Comparison of ENCODE assay signal across 9 mouse cellular contexts in genomic region chr10:116330458-116330857, GRCm38 (mm10). TPM values are rescaled to one million over a fixed set of nuclear protein-coding genes. Genes with fewer than 3 reads are reported as not detected.
A peak's percentile ranks its signal among the peaks of the same experiment; 100 is the strongest.
DNase-seq lines count a peak whose midpoint lies in the region; ATAC-seq and TF ChIP-seq lines count a peak whose summit lies in the region.
"Had no signal": no experiment of that assay in that cellular context is flagged by ENCODE, and none has a peak within 500 bp of the region (broad histone marks: within the 10 kb centered on the region; RNA-seq: fewer than 3 reads in every experiment).

No protein-coding gene starts in this region.

- 0 out of 2 replicates have a peak overlapping the region, but pooled peaks have one; percentile 31 for H3K9ac ChIP-seq in hindbrain, embryonic 14.5 days

- H3K27me3 ChIP-seq in cerebellum, adult 2 months (ENCODE audit: control insufficient read depth, insufficient read depth, low read length): no peaks in the 10 kb centered on the region
- H3K27me3 ChIP-seq in hindbrain, embryonic 14.5 days (ENCODE audit: control insufficient read depth, insufficient read depth, low read length): no peaks in the 10 kb centered on the region

- TF ChIP-seq CTCF in cerebellum, adult 2 months (IDR thresholded peaks at IDR 0.05; ENCODE audit: borderline replicate concordance, insufficient read depth, low read depth, low read length): peak; percentile 90

- H3K4me3 ChIP-seq in cerebellum, adult 2 months (replicated peaks; ENCODE audit: insufficient read depth, low read depth, low read length): peak overlapping the region; percentile 32
- no peak overlapping the region; the same call in 1 of the 2 replicates for H3K4me3 ChIP-seq in hindbrain, embryonic 14.5 days (replicated peaks; ENCODE audit: low read length)
- H3K4me3 ChIP-seq: myocyte had no signal

- peaks cover 3% of the 10 kb centered on the region; the same call in 1 of the 2 replicates for H3K4me1 ChIP-seq in cerebellum, adult 2 months (ENCODE audit: control insufficient read depth, insufficient read depth, low read length)
- H3K4me1 ChIP-seq in hindbrain, embryonic 14.5 days (replicated peaks; ENCODE audit: control insufficient read depth, insufficient read depth, low read length): no peaks in the 10 kb centered on the region; the same call in 1 of the 2 replicates

- 6% methylated on average over 5 of the region's 5 CpGs for WGBS in cerebellum, adult 2 months
- 16% methylated on average over 5 of the region's 5 CpGs for WGBS in hindbrain, embryonic 14.5 days

- ATAC-seq in frontal cortex, adult (ENCODE audit: low TSS enrichment): peak; percentile 91
- 0 out of 2 replicates have a peak, but pooled peaks have one; percentile 53 for ATAC-seq in hindbrain, embryonic 14.5 days (ENCODE audit: low FRiP score)

- H3K4me2 ChIP-seq in hindbrain, embryonic 14.5 days (replicated peaks): peak overlapping the region; percentile 46

- no peaks in the 10 kb centered on the region for H3K36me3 ChIP-seq in hindbrain, embryonic 14.5 days (replicated peaks; ENCODE audit: control insufficient read depth, insufficient read depth)

- no peak overlapping the region for H3K27ac ChIP-seq in cerebellum, adult 2 months (ENCODE audit: insufficient read depth, low read length)
- no peak overlapping the region for H3K27ac ChIP-seq in hindbrain, embryonic 14.5 days

- no peak for TF ChIP-seq POLR2A in cerebellum, adult 2 months (IDR thresholded peaks at IDR 0.05; ENCODE audit: borderline replicate concordance, insufficient read depth, low read length)

- DNase-seq in Muller cell, postnatal 12 days (ENCODE audit: inconsistent ontology term): peak; percentile 57
- DNase-seq in cerebellum, adult 2 months: peak; percentile 81
- peak; percentile 95 for DNase-seq in hindbrain, embryonic 14.5 days (ENCODE audit: low spot score)
- peak; percentile 72 to 90 for DNase-seq in layer of hippocampus, postnatal 14 days (ENCODE audit: low spot score in 2 of 2)
- peak; percentile 84 for DNase-seq in lung, postnatal 14 days
- DNase-seq in right cerebral cortex, adult 18-20 months: peak; percentile 78
- DNase-seq in urinary bladder, postnatal 25 days (ENCODE audit: low spot score): peak; percentile 69

- no peaks in the 10 kb centered on the region for H3K9me3 ChIP-seq in hindbrain, embryonic 14.5 days (ENCODE audit: control insufficient read depth, low read length)

RNA-seq across cellular contexts. Expression of gene Ptprb, which starts 55.1 kb away (rescaled TPM):
- polyA plus RNA-seq in cerebellum, adult 2 months (2012; rRNA removed): 8.3 and 8.4 TPM in 2 replicates
- 4.4 and 5.0 TPM in 2 replicates for polyA plus RNA-seq in hindbrain, embryonic 14.5 days (2014; fragmentation: Nextera tagmentation; extraction: Ambion mirVana)
- total RNA-seq in layer of hippocampus, postnatal 14 days (2021): 10 to 100 TPM; 25.6 to 26.0 TPM
